Mouse (Mus musculus) midbrain, embryonic 14.5 days (tissue): Measurements from ENCODE around the gene Keap1. TPM values are rescaled to one million over a fixed set of nuclear protein-coding genes. Genes with fewer than 3 reads are reported as not detected.

Experiments
- polyA plus RNA-seq: library from polyadenylated mRNA; unstranded; fragments of >200 nt; fragmentation: Nextera tagmentation; extraction: Ambion mirVana; gene quantifications from 2 replicates; pipeline ENCODE4 v1.2.1, GENCODE M21; 2014

Gene Keap1
- polyA plus RNA-seq, 1 experiment from 2014 or later, result 40.3 TPM

Other genes with a start within 250 kb of the Keap1 start
- 98.6 and 112 TPM in 2 replicates for gene Mrpl4, start 236.6 kb downstream of the Keap1 start, polyA plus RNA-seq
- 1.7 and 4.1 TPM in 2 replicates for gene Icam1, start 223.4 kb downstream of the Keap1 start, polyA plus RNA-seq
- gene Icam4, start 210.0 kb downstream of the Keap1 start, polyA plus RNA-seq, result not detected in 2 replicates
- 0.71 and 1.0 TPM in 2 replicates for gene Icam5, start 207.3 kb downstream of the Keap1 start, polyA plus RNA-seq
- 1.5 and 1.6 TPM in 2 replicates for gene Zglp1, start 172.3 kb downstream of the Keap1 start, polyA plus RNA-seq
- 1.3 and 2.6 TPM in 2 replicates for gene Gm49373, start 166.3 kb downstream of the Keap1 start, polyA plus RNA-seq
- 55.5 and 82.2 TPM in 2 replicates for gene Fdx1l, start 165.7 kb downstream of the Keap1 start, polyA plus RNA-seq
- 1.9 and 2.0 TPM in 2 replicates for gene Gm38431, start 147.4 kb downstream of the Keap1 start, polyA plus RNA-seq
- 28.3 and 41.0 TPM in 2 replicates for gene Raver1, start 147.4 kb downstream of the Keap1 start, polyA plus RNA-seq
- gene Tyk2, start 108.1 kb downstream of the Keap1 start, polyA plus RNA-seq, result 7.4 and 8.5 TPM in 2 replicates
- 213 and 223 TPM in 2 replicates for gene Cdc37, start 89.4 kb downstream of the Keap1 start, polyA plus RNA-seq
- gene Pde4a, start 73.6 kb downstream of the Keap1 start, polyA plus RNA-seq, result 28.4 and 32.3 TPM in 2 replicates
- 2.3 and 2.8 TPM in 2 replicates for gene S1pr5, start 9.1 kb upstream of the Keap1 start, polyA plus RNA-seq
- 44.6 and 44.7 TPM in 2 replicates for gene Atg4d, start 25.9 kb upstream of the Keap1 start, polyA plus RNA-seq
- gene Kri1, start 48.6 kb upstream of the Keap1 start, polyA plus RNA-seq, result 12.9 and 16.9 TPM in 2 replicates
- gene Cdkn2d, start 52.0 kb upstream of the Keap1 start, polyA plus RNA-seq, result 84.9 and 95.7 TPM in 2 replicates
- 0.88 and 1.5 TPM in 2 replicates for gene Ap1m2, start 73.0 kb upstream of the Keap1 start, polyA plus RNA-seq
- gene Slc44a2, start 81.3 kb upstream of the Keap1 start, polyA plus RNA-seq, result 49.3 and 67.4 TPM in 2 replicates
- 212 and 267 TPM in 2 replicates for gene Ilf3, start 128.5 kb upstream of the Keap1 start, polyA plus RNA-seq
- 48.1 and 54.3 TPM in 2 replicates for gene Qtrt1, start 172.5 kb upstream of the Keap1 start, polyA plus RNA-seq
- 54.5 and 56.7 TPM in 2 replicates for gene Dnm2, start 185.5 kb upstream of the Keap1 start, polyA plus RNA-seq